Mouse (Mus musculus) liver, postnatal 0 days (tissue): ENCODE data around the gene Slc4a7. TPM values are rescaled to one million over a fixed set of nuclear protein-coding genes. Genes with fewer than 3 reads are reported as not detected.
A peak's percentile ranks its signal among the peaks of the same experiment; 100 is the strongest.

Source experiments
- ATAC-seq: fragments of 200-750 bp; cut with Nextera tagmentation; 2 replicates; pipeline ENCODE4 v1.8.0; 2017; ENCODE audit warnings: mild to moderate bottlenecking, moderate library complexity
- DNase-seq: peaks from one replicate; pipeline ENCODE4 v3.0.0-alpha.2; 2016
- H3K27ac ChIP-seq: fragments of 300-500 bp; sonication (generic); 2 replicates; pipeline ENCODE4 v1.5.1; 2014; ENCODE audit warnings: antibody characterized with exemption, moderate library complexity, mild to moderate bottlenecking, low read depth
- H3K27me3 ChIP-seq: fragments of 300-500 bp; sonication (generic); 2 replicates; pipeline ENCODE4 v1.6.1; 2014; ENCODE audit warnings: low read length, control low read depth, mixed read lengths; ENCODE audit not compliant: insufficient read depth
- H3K36me3 ChIP-seq: fragments of 300-500 bp; sonication (generic); replicated peaks from 2 replicates; pipeline ENCODE4 v1.6.1; 2014; ENCODE audit warnings: mild to moderate bottlenecking, control low read depth, low read length, moderate library complexity, mixed read lengths; ENCODE audit not compliant: insufficient read depth
- H3K4me1 ChIP-seq: fragments of 300-500 bp; sonication (generic); 2 replicates; pipeline ENCODE4 v1.6.1; 2014; ENCODE audit warnings: antibody characterized with exemption, mild to moderate bottlenecking, control low read depth; ENCODE audit not compliant: insufficient read depth
- H3K4me2 ChIP-seq: fragments of 300-500 bp; sonication (generic); 2 replicates; pipeline ENCODE4 v1.6.1; 2014; ENCODE audit warnings: low read depth, mild to moderate bottlenecking, low read length, moderate library complexity, mixed read lengths
- H3K4me3 ChIP-seq: fragments of 300-500 bp; sonication (generic); 2 replicates; pipeline ENCODE4 v1.5.1; 2014; ENCODE audit warnings: low read depth, low read length
- H3K9ac ChIP-seq: fragments of 300-500 bp; sonication (generic); replicated peaks from 2 replicates; pipeline ENCODE4 v1.6.1; 2014; ENCODE audit warnings: mild to moderate bottlenecking, moderate library complexity
- H3K9me3 ChIP-seq: fragments of 300-500 bp; sonication (generic); 2 replicates; pipeline ENCODE4 v1.6.1; 2016; ENCODE audit warnings: mild to moderate bottlenecking, control low read depth, low read length, mixed read lengths
- CTCF ChIP-seq: sonication (generic); IDR thresholded peaks from 2 replicates; pipeline ENCODE4 v1.5.1; 2016; ENCODE audit warnings: antibody characterized with exemption, low read depth
- EP300 ChIP-seq: IDR thresholded peaks from 2 replicates; pipeline ENCODE4 v1.6.1; 2016; ENCODE audit warnings: antibody characterized with exemption, low read depth, mild to moderate bottlenecking
- WGBS: fragments of 180-500 bp; shearing (Covaris S2); extraction: QIAGEN DNeasy Blood & Tissue Kit; methylation state at CpG from one replicate; pipeline ENCODE4 v1.1.7; 2014; ENCODE audit not compliant: insufficient replicate concordance; 5-methylcytosine and 5-hydroxymethylcytosine counted together
- polyA plus RNA-seq: library from polyadenylated mRNA; unstranded; fragments of >200 nt; fragmentation: Nextera tagmentation; extraction: Ambion mirVana; gene quantifications from 2 replicates; pipeline ENCODE4 v1.2.1, GENCODE M21; 2015

The Slc4a7 gene
- polyA plus RNA-seq, 1 experiment from 2014 or later = 4.3 TPM

DNA sequence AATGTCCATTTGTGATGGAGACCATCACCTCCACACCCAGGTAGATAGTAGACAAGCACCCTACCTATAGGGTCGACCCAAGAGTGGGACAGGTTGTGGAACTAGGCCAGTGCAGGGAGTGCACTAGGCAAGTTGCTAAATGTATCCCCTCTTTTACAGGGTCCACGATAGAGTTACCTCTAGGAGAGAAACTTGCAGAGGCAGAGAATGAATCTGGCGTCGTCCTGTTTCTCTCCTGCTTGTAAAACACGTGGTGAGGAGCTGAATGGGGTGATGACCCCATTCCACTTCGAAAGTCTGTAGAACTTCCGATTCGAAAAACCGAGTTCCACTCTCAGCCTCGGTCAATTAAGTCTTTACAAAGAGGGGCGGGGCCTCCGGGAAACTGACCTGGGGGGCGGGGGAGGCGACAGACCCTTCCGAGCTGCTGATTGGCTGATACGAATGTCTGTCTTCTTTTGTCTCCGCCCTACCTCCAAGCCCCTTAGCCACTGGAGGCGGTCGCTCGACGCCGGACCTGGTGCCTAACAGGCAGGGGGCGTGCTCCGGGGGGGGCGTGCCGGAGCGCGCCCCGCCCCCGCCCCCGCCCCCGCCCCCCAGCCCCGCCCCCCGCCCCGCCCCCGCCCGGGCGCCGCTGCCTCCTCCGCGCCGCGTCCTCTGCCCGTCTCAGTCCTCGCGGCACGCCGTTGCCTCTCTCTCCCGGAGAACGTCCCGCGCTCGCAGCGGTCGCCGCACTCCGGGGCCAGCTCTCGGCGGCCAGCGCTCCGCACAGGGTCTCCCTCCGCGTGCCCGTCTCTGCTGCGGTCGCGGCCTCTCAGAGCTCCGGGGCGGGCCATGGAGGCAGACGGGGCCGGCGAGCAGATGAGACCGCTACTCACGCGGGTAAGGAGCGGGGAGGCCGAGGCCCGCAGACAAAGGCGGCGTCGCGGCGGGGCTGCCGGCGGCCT is 593 bp downstream of the Slc4a7 start:
- Histone ChIP-seq H3K4me1 (peaks cover 11% of the 10 kb centered on the region), H3K9ac (peak overlapping the region; percentile 77), H3K9me3 (no peaks in the 10 kb centered on the region), H3K4me3 (peak overlapping the region; percentile 79), H3K27me3 (no peaks in the 10 kb centered on the region), H3K27ac (peak overlapping the region; percentile 88), H3K4me2 (peak overlapping the region; percentile 92), H3K36me3 (no peaks in the 10 kb centered on the region)
- DNase-seq = peak; percentile 93
- ATAC-seq = peak; percentile 94
- TF ChIP-seq CTCF = peak; percentile 32
- no peak for TF ChIP-seq EP300
- under 1% methylated on average over 40 of the region's 85 CpGs for WGBS

DNA sequence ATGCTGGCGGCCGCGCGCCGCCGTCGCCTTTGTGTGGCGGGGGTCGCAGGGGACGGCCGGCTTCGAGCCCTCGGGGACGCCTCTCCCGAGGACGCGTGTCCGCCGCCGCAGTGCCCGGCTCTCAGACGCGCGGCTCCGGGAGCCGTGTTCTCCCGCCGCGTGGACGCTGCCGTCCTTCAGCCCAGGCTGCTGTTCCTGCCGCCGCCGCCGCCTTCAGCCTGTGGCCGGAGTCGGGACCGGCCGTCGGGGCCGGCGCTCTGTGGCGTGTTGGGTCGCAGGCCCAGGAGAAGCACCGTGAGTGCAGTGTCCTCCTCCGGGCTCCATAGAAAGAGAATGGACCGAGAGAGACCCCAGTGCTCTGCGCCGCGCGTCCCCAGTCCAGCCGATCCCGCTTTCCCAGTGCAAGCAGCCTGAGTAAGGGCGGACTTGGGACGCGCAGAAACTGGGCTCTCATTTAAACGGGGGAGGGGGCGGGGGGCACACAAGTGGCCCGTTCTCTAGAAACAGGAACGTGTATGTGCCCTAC is 1.3 kb downstream of the Slc4a7 start:
- H3K4me3 ChIP-seq = peak overlapping the region; percentile 79
- peak overlapping the region; percentile 92 for H3K4me2 ChIP-seq
- 2% methylated on average over 44 of the region's 60 CpGs for WGBS
- peak overlapping the region; percentile 88 for H3K27ac ChIP-seq
- H3K9ac ChIP-seq = peak overlapping the region; percentile 77
- peaks cover 11% of the 10 kb centered on the region for H3K4me1 ChIP-seq
- no peaks in the 10 kb centered on the region for H3K9me3 ChIP-seq
- no peaks in the 10 kb centered on the region for H3K27me3 ChIP-seq
- DNase-seq (peak; percentile 64), ATAC-seq (peak; percentile 64)
- TF ChIP-seq EP300 (no peak), CTCF (no peak)
- no peaks in the 10 kb centered on the region for H3K36me3 ChIP-seq

DNA sequence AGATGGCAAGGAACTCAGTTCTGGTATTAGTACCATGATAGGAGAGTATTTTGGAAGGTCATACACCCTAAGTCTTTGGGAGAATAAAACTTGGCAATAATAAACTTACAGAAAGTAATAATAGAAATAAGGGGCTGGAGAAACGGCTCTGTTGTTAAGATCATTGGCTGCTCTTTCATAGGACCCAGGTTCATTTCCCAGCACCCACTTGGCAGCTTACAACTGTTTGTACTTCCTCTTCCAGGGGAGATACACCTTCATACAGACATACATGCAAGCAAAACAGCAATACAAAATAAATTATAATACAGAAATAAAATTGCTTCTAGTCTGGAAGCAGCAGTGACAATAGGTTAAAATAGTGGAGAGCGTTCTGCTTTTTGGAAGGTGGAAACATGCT is 2.6 kb downstream of the Slc4a7 start:
- ATAC-seq (no peak), DNase-seq (no peak)
- H3K9me3 ChIP-seq = no peaks in the 10 kb centered on the region
- no peak overlapping the region for H3K9ac ChIP-seq
- no peak overlapping the region for H3K4me2 ChIP-seq
- WGBS = 85% methylated on average over 2 of the region's 2 CpGs
- H3K27me3 ChIP-seq = no peaks in the 10 kb centered on the region
- no peaks in the 10 kb centered on the region for H3K36me3 ChIP-seq
- no peak overlapping the region for H3K4me3 ChIP-seq
- TF ChIP-seq EP300 (no peak), CTCF (no peak)
- H3K4me1 ChIP-seq = peaks cover 11% of the 10 kb centered on the region
- no peak overlapping the region for H3K27ac ChIP-seq

DNA sequence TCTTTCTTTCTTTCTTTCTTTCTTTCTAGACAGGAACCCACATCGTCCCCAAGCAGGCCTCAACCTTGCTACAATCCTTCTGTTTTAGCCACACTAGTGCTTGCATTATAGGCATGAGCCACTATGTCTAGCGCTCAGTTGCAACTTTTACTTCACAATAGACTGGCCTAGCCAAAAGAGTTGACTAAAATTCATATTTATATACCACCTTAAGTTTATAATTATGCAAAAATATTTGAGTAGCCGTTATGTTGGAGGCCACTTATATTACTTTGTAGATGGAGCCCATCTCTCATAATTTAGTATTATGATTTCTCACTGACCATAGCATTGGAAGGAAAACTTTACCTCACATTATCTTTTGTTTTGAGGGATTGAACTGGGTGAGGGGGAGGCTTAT is 3.0 kb downstream of the Slc4a7 start:
- peaks cover 11% of the 10 kb centered on the region for H3K4me1 ChIP-seq
- H3K9ac ChIP-seq = no peak overlapping the region
- no peaks in the 10 kb centered on the region for H3K9me3 ChIP-seq
- H3K27me3 ChIP-seq = no peaks in the 10 kb centered on the region
- no peak overlapping the region for H3K4me3 ChIP-seq
- no peak overlapping the region for H3K4me2 ChIP-seq
- H3K36me3 ChIP-seq = no peaks in the 10 kb centered on the region
- DNase-seq (no peak), ATAC-seq (no peak)
- H3K27ac ChIP-seq = no peak overlapping the region
- WGBS = 84% methylated on average over 3 of the region's 3 CpGs
- TF ChIP-seq EP300 (no peak), CTCF (no peak)

DNA sequence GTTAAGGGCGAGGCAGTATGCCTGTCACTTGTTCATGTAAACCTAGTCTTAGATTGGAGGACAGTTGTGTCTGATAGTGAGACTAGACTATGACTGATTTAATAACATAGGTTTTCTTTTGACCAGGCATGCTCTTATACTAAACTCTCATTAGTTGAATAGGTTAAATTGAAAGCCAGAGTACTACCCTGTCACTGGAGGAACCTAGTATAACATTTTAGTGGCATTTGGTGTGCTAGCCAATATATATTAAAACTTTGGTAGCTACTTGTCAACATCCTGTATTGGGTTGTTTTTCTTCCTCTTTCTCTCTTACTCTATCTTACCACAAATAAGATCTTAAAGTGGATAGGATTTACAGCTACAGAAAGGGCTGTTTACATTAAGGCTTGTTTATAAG is 4.3 kb downstream of the Slc4a7 start:
- Histone ChIP-seq H3K27ac (no peak overlapping the region), H3K36me3 (no peaks in the 10 kb centered on the region), H3K4me1 (peaks cover 11% of the 10 kb centered on the region), H3K9me3 (no peaks in the 10 kb centered on the region), H3K9ac (no peak overlapping the region), H3K4me2 (no peak overlapping the region), H3K4me3 (no peak overlapping the region), H3K27me3 (no peaks in the 10 kb centered on the region)
- ATAC-seq = no peak
- DNase-seq = no peak
- no peak for TF ChIP-seq EP300
- no peak for TF ChIP-seq CTCF
- 56% methylated on average over 1 of the region's 1 CpGs for WGBS

DNA sequence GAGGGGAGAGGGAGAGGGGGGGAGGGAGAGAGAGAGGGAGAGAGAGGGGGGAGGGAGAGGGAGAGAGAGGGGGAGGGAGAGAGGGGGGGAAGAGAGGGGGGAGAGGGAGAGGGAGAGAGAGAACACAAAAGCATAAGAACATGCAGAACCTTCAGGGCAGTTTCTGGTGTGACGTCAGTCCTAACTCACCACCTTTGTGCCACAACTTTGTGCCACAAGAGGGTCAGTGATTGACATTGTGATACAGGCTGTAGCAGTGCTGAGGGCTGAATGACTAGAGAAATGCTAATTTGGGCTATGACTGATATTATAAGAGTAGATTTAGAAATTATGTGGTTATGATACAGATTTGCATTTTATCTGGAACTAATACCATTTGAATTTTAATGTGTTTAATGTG is 5.0 kb downstream of the Slc4a7 start:
- 92% methylated on average over 1 of the region's 1 CpGs for WGBS
- Histone ChIP-seq H3K36me3 (no peaks in the 10 kb centered on the region), H3K27ac (no peak overlapping the region), H3K9me3 (no peaks in the 10 kb centered on the region), H3K4me3 (no peak overlapping the region), H3K4me1 (peaks cover 11% of the 10 kb centered on the region), H3K4me2 (no peak overlapping the region), H3K9ac (no peak overlapping the region), H3K27me3 (no peaks in the 10 kb centered on the region)
- TF ChIP-seq CTCF = no peak
- no peak for TF ChIP-seq EP300
- no peak for ATAC-seq
- no peak for DNase-seq
